Mouse (Mus musculus): ENCODE data around the gene Chmp6.

Chmp6 gene

DNA sequence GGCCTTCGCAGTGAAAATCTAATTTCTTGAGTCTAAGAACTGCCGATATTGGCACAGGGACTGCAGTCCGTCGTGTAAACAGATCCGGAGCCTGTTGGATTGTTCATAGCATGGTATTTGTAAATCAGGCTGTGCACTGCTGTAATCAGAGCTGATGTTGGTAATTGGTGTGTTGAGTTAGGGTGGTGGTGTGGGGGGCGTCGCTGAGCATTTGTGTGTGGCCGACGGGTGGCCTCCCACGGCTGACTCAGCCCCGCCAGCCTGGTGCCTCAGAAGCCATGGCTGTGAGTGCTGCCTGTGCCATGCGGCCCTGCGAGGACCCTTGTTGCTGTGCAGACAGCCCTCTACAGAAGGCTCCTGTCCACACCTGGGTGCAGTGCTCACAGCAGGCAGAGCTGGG is 43.3 kb downstream of the Chmp6 start:
- DNase-seq (ENCODE audit: low read depth, low spot score), result no peak

- DNase-seq (ENCODE audit: low read depth, low spot score), result no peak
Measured at GRCm38 (mm10) chr11:119958856-119959255, 45.6 kb downstream of the Chmp6 start.

GRCm38 (mm10) chr11:119959714-119960113 is 46.5 kb downstream of the Chmp6 start:
- no peak for DNase-seq (ENCODE audit: low read depth, low spot score)

GRCm38 (mm10) chr11:119960671-119961070 is 47.4 kb downstream of the Chmp6 start:
- DNase-seq (ENCODE audit: low read depth, low spot score), result no peak

DNA sequence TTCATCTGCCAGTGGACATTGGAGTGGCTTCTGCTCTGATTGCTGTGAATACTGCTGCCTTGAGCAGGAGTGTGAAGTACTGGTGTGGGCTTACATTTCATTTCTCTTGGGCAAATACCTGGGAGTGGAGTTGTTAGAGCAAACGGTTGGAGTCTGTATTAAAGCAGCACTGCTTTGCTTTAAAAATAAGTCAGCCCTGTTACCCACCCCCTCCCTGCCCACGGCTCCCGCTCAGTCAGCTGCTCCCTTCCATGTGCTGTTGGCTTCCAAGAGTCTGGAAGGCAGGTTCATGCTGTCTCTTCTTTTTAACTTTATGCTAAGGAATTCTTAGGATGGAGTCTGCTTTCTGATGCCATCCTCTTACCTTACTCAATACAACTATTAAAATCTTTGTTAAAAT is 48.3 kb downstream of the Chmp6 start:
- no peak for DNase-seq (ENCODE audit: low read depth, low spot score)

DNA sequence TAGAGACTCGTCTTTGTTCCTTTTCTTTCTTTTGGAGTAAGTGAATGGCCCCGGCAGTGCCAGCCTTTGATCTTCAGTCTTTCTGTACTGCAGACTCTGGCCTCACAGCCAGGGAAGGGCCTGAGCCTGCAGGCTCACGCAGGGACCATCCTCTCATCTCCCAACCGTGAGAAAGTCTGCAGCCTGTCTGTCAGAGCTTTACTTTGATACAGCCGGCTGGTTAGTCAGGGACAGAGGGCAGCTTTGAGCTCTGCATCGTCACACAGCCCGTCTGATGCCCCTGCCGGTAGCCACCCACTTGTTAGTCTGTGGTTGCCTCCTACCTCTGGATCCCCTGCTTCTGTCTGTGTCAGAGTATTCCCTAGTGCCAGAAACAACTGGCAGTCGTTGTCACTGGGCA is 51.8 kb downstream of the Chmp6 start:
- no peak for DNase-seq (ENCODE audit: low read depth, low spot score)

DNA sequence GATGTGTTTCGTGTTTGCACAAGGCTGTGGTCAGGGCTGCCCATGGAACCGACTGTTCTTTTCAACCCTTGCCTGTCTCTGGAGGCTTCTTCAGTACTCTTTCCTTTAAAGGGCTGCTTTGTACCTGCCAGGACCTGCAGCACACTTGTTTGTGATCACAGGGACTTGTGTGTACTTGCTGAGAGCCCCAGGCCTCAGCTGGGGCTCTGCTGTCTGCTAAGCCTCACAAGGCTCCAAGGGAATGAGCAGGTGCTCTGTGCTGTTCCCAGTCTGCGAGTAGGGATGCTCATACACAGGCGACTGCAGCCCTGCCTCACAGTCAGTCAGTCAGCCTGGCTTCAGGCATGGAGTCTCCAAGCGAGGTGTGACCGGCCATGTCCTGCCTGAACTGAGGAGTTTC is 53.1 kb downstream of the Chmp6 start:
- DNase-seq (ENCODE audit: low read depth, low spot score), result no peak

DNA sequence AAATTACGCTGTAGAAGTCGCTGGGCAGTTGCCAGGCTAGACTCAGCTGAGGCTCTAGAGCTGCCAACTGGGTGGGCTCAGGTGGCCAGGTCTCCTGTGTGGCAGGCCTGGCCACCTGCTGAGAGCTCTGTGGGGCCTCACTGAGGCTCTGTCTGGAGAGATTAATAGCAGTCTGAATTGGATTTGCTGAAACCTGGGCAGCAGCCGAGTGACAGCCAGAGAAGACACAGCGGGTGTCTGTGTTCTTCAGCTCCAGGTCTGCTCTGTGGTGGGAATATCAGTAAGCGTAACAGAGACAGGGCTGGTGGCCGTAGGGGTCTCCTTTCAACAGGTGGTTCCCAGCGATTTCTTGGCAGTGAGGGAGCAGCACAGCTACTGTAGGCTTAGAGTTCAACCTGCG is 54.2 kb downstream of the Chmp6 start:
- DNase-seq (ENCODE audit: low read depth, low spot score), result no peak

DNA sequence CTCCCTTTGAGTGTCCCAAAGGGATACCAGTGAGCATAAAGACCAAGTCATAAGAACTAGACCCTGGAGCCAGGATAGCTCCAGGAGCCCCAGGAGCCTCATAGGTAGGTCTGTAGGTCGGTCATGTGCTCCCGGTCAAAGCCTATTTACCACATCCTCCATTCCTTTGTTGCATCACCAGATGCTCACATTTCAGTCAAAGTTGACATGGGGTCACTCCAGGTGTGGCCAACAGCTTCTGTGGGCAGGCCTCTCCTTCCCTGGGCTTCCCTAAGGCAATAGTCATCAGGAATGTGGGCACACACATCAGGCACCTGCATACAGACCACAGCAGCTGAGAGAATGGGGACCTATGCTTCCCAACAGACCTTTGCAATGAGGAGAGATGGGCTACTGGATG is 54.7 kb downstream of the Chmp6 start:
- no peak for DNase-seq (ENCODE audit: low read depth, low spot score)
